In genomic region chrX:8205551-8205950, GRCm38 (mm10) we compare ENCODE assay signal across 8 mouse cellular contexts. TPM values are rescaled to one million over a fixed set of nuclear protein-coding genes. Genes with fewer than 3 reads are reported as not detected.
DNase-seq lines count a peak whose midpoint lies in the region; ATAC-seq and TF ChIP-seq lines count a peak whose summit lies in the region.

No protein-coding gene starts in this region.

- no peak overlapping the region for H3K9ac ChIP-seq in lung, embryonic 15.5 days
- H3K9ac ChIP-seq in intestine, embryonic 15.5 days = peak overlapping the region; percentile 58; the same call in 1 of the 2 replicates
- H3K9ac ChIP-seq in neural tube, embryonic 14.5 days (replicated peaks; ENCODE audit: low read depth, low read length) = peak overlapping the region; percentile 64; the same call in 1 of the 2 replicates

- H3K9me3 ChIP-seq in lung, embryonic 15.5 days = no peaks in the 10 kb centered on the region
- H3K9me3 ChIP-seq in intestine, embryonic 15.5 days = no peaks in the 10 kb centered on the region
- no peaks in the 10 kb centered on the region for H3K9me3 ChIP-seq in neural tube, embryonic 14.5 days (ENCODE audit: control insufficient read depth, low read length)

- H3K4me1 ChIP-seq in lung, embryonic 15.5 days = peaks cover 4% of the 10 kb centered on the region; the same call in 1 of the 2 replicates
- no peaks in the 10 kb centered on the region; the same call in none of the 2 replicates for H3K4me1 ChIP-seq in cortical plate, adult 2 months (ENCODE audit: control insufficient read depth, insufficient read depth, low read length)
- H3K4me1 ChIP-seq in intestine, embryonic 15.5 days (replicated peaks) = no peaks in the 10 kb centered on the region
- no peaks in the 10 kb centered on the region for H3K4me1 ChIP-seq in neural tube, embryonic 14.5 days (ENCODE audit: control insufficient read depth, insufficient read depth, low read length)

- H3K27ac ChIP-seq in lung, embryonic 15.5 days = no peak overlapping the region
- peak overlapping the region; percentile 39; the same call in 1 of the 2 replicates for H3K27ac ChIP-seq in cortical plate, adult 2 months (ENCODE audit: insufficient read depth, low read length)
- no peak overlapping the region for H3K27ac ChIP-seq in intestine, embryonic 15.5 days
- peak overlapping the region; percentile 16 for H3K27ac ChIP-seq in neural tube, embryonic 14.5 days (ENCODE audit: low read depth, low read length)

- 31% methylated on average over 7 of the region's 7 CpGs for WGBS in lung, embryonic 15.5 days
- 43% methylated on average over 7 of the region's 7 CpGs for WGBS in intestine, embryonic 15.5 days
- WGBS in neural tube, embryonic 14.5 days = 38% methylated on average over 7 of the region's 7 CpGs

- no peak for ATAC-seq in lung, embryonic 15.5 days (ENCODE audit: borderline replicate concordance, extremely low read depth, low FRiP score, low TSS enrichment)
- ATAC-seq in intestine, embryonic 15.5 days = 0 out of 2 replicates have a peak, but pooled peaks have one; percentile 2
- 0 out of 2 replicates have a peak, but pooled peaks have one; percentile 7 for ATAC-seq in neural tube, embryonic 14.5 days (ENCODE audit: low read depth)

- H3K4me2 ChIP-seq in lung, embryonic 15.5 days = peak overlapping the region; percentile 68
- H3K4me2 ChIP-seq in intestine, embryonic 15.5 days (replicated peaks) = peak overlapping the region; percentile 65
- peak overlapping the region; percentile 52 for H3K4me2 ChIP-seq in neural tube, embryonic 14.5 days (ENCODE audit: low read depth, low read length)

- no peak for TF ChIP-seq CTCF in cortical plate, adult 2 months (IDR thresholded peaks at IDR 0.05; ENCODE audit: extremely low read depth, insufficient read depth, low read length)

- no peaks in the 10 kb centered on the region for H3K27me3 ChIP-seq in lung, embryonic 15.5 days
- H3K27me3 ChIP-seq in intestine, embryonic 15.5 days (replicated peaks) = no peaks in the 10 kb centered on the region
- H3K27me3 ChIP-seq in neural tube, embryonic 14.5 days (ENCODE audit: control insufficient read depth, insufficient read depth, low read length) = no peaks in the 10 kb centered on the region

- TF ChIP-seq POLR2A in cortical plate, adult 2 months (IDR thresholded peaks at IDR 0.05; ENCODE audit: extremely low read depth, insufficient read depth, low read length) = no peak

- H3K36me3 ChIP-seq in lung, embryonic 15.5 days = no peaks in the 10 kb centered on the region
- H3K36me3 ChIP-seq in intestine, embryonic 15.5 days = no peaks in the 10 kb centered on the region
- no peaks in the 10 kb centered on the region for H3K36me3 ChIP-seq in neural tube, embryonic 14.5 days (ENCODE audit: control insufficient read depth, insufficient read depth, low read length)

- DNase-seq in lung, postnatal 36 days = no peak
- DNase-seq in testis, postnatal 14 days (ENCODE audit: low spot score) = no peak
- no peak for DNase-seq in adrenal gland, postnatal 4 days (ENCODE audit: low spot score in 2 of 2)
- no peak for DNase-seq in c-Kit-positive CD71-positive TER-119-positive erythroid progenitor cells, embryonic 14.5 days (ENCODE audit: low spot score)

- H3K4me3 ChIP-seq in lung, embryonic 15.5 days = peak overlapping the region; percentile 53
- peak overlapping the region; percentile 75 for H3K4me3 ChIP-seq in cortical plate, adult 2 months (ENCODE audit: insufficient read depth, low read length)
- peak overlapping the region; percentile 49 for H3K4me3 ChIP-seq in intestine, embryonic 15.5 days (replicated peaks)
- H3K4me3 ChIP-seq in neural tube, embryonic 14.5 days (ENCODE audit: low read depth, low read length) = peak overlapping the region; percentile 46

RNA-seq across cellular contexts. Expression of gene Porcn, which starts 0.8 kb away (rescaled TPM):
- polyA plus RNA-seq in lung, embryonic 15.5 days (2015; fragmentation: Nextera tagmentation; extraction: Ambion mirVana) = 10.2 and 11.6 TPM in 2 replicates
- 129 and 134 TPM in 2 replicates for polyA plus RNA-seq in cortical plate, adult 2 months (2012; rRNA removed)
- polyA plus RNA-seq in intestine, embryonic 15.5 days (2015; fragmentation: Nextera tagmentation; extraction: Ambion mirVana) = 7.2 and 7.4 TPM in 2 replicates
- polyA plus RNA-seq in neural tube, embryonic 14.5 days (2014; fragmentation: Nextera tagmentation; extraction: Ambion mirVana) = 48.8 and 59.7 TPM in 2 replicates
- 1 to 10 TPM; 7.6 to 8.0 TPM for total RNA-seq in adrenal gland, postnatal 4 days (2021)

RNA-seq across cellular contexts. Expression of gene Ebp, which starts 12.2 kb away (rescaled TPM):
- polyA plus RNA-seq in lung, embryonic 15.5 days (2015; fragmentation: Nextera tagmentation; extraction: Ambion mirVana) = 33.8 and 41.1 TPM in 2 replicates
- polyA plus RNA-seq in cortical plate, adult 2 months (2012; rRNA removed) = 26.0 and 30.8 TPM in 2 replicates
- polyA plus RNA-seq in intestine, embryonic 15.5 days (2015; fragmentation: Nextera tagmentation; extraction: Ambion mirVana) = 83.7 and 85.1 TPM in 2 replicates
- 31.8 and 37.4 TPM in 2 replicates for polyA plus RNA-seq in neural tube, embryonic 14.5 days (2014; fragmentation: Nextera tagmentation; extraction: Ambion mirVana)
- total RNA-seq in adrenal gland, postnatal 4 days (2021) = 10 to 100 TPM; 42.7 to 47.8 TPM

RNA-seq across cellular contexts. Expression of gene Tbc1d25, which starts 29.6 kb away (rescaled TPM):
- 12.8 and 14.8 TPM in 2 replicates for polyA plus RNA-seq in lung, embryonic 15.5 days (2015; fragmentation: Nextera tagmentation; extraction: Ambion mirVana)
- polyA plus RNA-seq in cortical plate, adult 2 months (2012; rRNA removed) = 19.8 and 19.9 TPM in 2 replicates
- 10.3 and 10.6 TPM in 2 replicates for polyA plus RNA-seq in intestine, embryonic 15.5 days (2015; fragmentation: Nextera tagmentation; extraction: Ambion mirVana)
- 23.7 and 24.4 TPM in 2 replicates for polyA plus RNA-seq in neural tube, embryonic 14.5 days (2014; fragmentation: Nextera tagmentation; extraction: Ambion mirVana)
- 1 to 10 TPM; 7.6 to 8.2 TPM for total RNA-seq in adrenal gland, postnatal 4 days (2021)

RNA-seq across cellular contexts. Expression of gene Ftsj1, which starts 46.7 kb away (rescaled TPM):
- 52.8 and 53.0 TPM in 2 replicates for polyA plus RNA-seq in lung, embryonic 15.5 days (2015; fragmentation: Nextera tagmentation; extraction: Ambion mirVana)
- 32.0 and 34.2 TPM in 2 replicates for polyA plus RNA-seq in cortical plate, adult 2 months (2012; rRNA removed)
- polyA plus RNA-seq in intestine, embryonic 15.5 days (2015; fragmentation: Nextera tagmentation; extraction: Ambion mirVana) = 33.0 and 34.8 TPM in 2 replicates
- 50.6 and 52.7 TPM in 2 replicates for polyA plus RNA-seq in neural tube, embryonic 14.5 days (2014; fragmentation: Nextera tagmentation; extraction: Ambion mirVana)
- total RNA-seq in adrenal gland, postnatal 4 days (2021) = 10 to 100 TPM; 18.5 to 21.3 TPM

RNA-seq across cellular contexts. Expression of gene Rbm3, which starts 59.9 kb away (rescaled TPM):
- 508 and 532 TPM in 2 replicates for polyA plus RNA-seq in lung, embryonic 15.5 days (2015; fragmentation: Nextera tagmentation; extraction: Ambion mirVana)
- 193 and 207 TPM in 2 replicates for polyA plus RNA-seq in cortical plate, adult 2 months (2012; rRNA removed)
- 426 and 506 TPM in 2 replicates for polyA plus RNA-seq in intestine, embryonic 15.5 days (2015; fragmentation: Nextera tagmentation; extraction: Ambion mirVana)
- polyA plus RNA-seq in neural tube, embryonic 14.5 days (2014; fragmentation: Nextera tagmentation; extraction: Ambion mirVana) = 379 and 383 TPM in 2 replicates
- 100 to 1,000 TPM; 391 to 494 TPM for total RNA-seq in adrenal gland, postnatal 4 days (2021)

Comparison
In these comparisons a context has a peak if more than half of its experiments do, and no peak if none do; other contexts are left out.
1. H3K27ac ChIP-seq: peak in cortical plate, adult 2 months (single experiment) and neural tube, embryonic 14.5 days (single experiment); none in lung, embryonic 15.5 days (single experiment) and intestine, embryonic 15.5 days (single experiment).
2. Peak in every context shown above with its lines, with median percentiles within 50 percentile points of each other: H3K4me2 ChIP-seq and H3K4me3 ChIP-seq.